Mouse (Mus musculus): ENCODE results near the gene Atg9b.

- TF ChIP-seq CTCF (IDR thresholded peaks at IDR 0.05; ENCODE audit: control insufficient read depth, insufficient read depth, low read length) (no peak), POLR2A (IDR thresholded peaks at IDR 0.05; ENCODE audit: borderline replicate concordance, control insufficient read depth, low read depth, low read length) (no peak)
These were observed 27.9 kb downstream of the Atg9b start for GRCm38 (mm10) chr5:24364061-24364460.

Data from bone marrow, adult 2 months (tissue).